Mouse (Mus musculus): ENCODE data around the gene Arhgef7. TPM values are rescaled to one million over a fixed set of nuclear protein-coding genes. Genes with fewer than 3 reads are reported as not detected.

Arhgef7 gene
- polyA plus RNA-seq, 1 experiment: 19.9 TPM

DNA sequence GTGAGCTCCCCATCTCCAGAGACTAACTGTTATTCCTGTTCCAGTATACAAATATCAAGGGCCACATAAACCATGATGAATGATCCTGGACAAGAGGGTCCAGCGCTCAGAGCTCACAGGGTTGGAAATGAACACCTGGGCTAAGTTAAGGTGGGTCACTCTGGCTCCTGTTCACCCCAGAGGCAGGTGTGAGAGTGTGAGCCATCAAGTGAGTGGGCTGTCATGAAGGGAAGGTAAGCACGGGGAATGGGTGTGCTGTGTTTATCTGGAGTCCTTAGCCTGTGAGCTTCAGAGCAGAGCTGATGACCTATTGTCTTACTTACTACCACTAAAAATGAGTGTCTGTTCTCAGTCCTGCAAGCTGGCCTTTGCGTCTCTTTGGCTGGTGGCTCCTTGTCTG lies 157.1 kb downstream of the Arhgef7 start:
- TF ChIP-seq POLR2A (IDR thresholded peaks at IDR 0.05; ENCODE audit: control insufficient read depth, low read depth, low read length) (no peak), CTCF (IDR thresholded peaks at IDR 0.05; ENCODE audit: control insufficient read depth, insufficient read depth, insufficient replicate concordance, low read depth, low read length) (no peak)
- H3K27ac ChIP-seq (ENCODE audit: control insufficient read depth, insufficient read depth, low read depth, low read length): no peak overlapping the region
- H3K36me3 ChIP-seq (ENCODE audit: control insufficient read depth, insufficient read depth, low read length): no peaks in the 10 kb centered on the region
- no peaks in the 10 kb centered on the region for H3K27me3 ChIP-seq (ENCODE audit: control insufficient read depth, insufficient read depth, low read length)
- H3K4me3 ChIP-seq (ENCODE audit: control insufficient read depth, low read depth, low read length): no peak overlapping the region
- H3K4me1 ChIP-seq (ENCODE audit: control insufficient read depth, insufficient read depth, low read length): no peaks in the 10 kb centered on the region

Other genes starting within 250 kb of the Arhgef7 start
- gene Rab20, start 249.0 kb upstream of the Arhgef7 start, polyA plus RNA-seq (2012; rRNA removed): 16.1 and 22.8 TPM in 2 replicates
- gene Naxd, start 230.2 kb upstream of the Arhgef7 start, polyA plus RNA-seq (2012; rRNA removed): 62.2 and 65.5 TPM in 2 replicates
- 19.5 and 21.5 TPM in 2 replicates for gene Cars2, start 176.9 kb upstream of the Arhgef7 start, polyA plus RNA-seq (2012; rRNA removed)
- 41.4 and 54.8 TPM in 2 replicates for gene Ing1, start 172.2 kb upstream of the Arhgef7 start, polyA plus RNA-seq (2012; rRNA removed)
- 64.7 and 65.8 TPM in 2 replicates for gene Ankrd10, start 92.0 kb upstream of the Arhgef7 start, polyA plus RNA-seq (2012; rRNA removed)
- gene 1700016D06Rik, start 26.7 kb upstream of the Arhgef7 start, polyA plus RNA-seq (2012; rRNA removed): 38.4 and 47.0 TPM in 2 replicates
- 190 and 193 TPM in 2 replicates for gene Tex29, start 112.8 kb downstream of the Arhgef7 start, polyA plus RNA-seq (2012; rRNA removed)